Mouse (Mus musculus): ENCODE data around the gene Fbxo46.

DNA sequence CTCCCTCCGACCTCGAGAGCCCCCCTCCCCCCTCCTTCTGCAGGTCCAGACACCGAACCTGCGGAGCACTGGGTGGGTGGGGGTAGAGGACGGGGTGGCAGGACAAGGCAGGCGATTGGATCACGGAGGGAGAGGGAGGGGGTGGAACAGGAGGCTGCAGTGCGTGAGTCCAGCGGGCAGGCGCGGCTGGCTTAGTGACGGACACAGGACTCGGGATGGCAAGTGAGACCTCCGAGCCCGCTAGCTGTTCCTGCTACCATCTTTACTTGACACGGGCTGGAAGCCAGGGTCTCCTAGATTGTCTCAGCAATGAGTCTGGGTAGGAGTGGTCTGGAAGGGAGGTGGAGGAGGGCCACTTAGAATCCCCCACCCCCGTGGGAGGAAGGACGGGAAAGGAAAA lies 58.4 kb downstream of the Fbxo46 start:
- TF ChIP-seq POLR2A (IDR thresholded peaks at IDR 0.05; ENCODE audit: low read depth, low read length) (no peak), CTCF (IDR thresholded peaks at IDR 0.05; ENCODE audit: borderline replicate concordance, insufficient read depth, low read length) (no peak)

Data from embryonic fibroblast, embryonic 13.5 days (primary cell).